Mouse (Mus musculus): Measurements from ENCODE around the gene Osbpl10.

Gene Osbpl10

GRCm38 (mm10) chr9:115088295-115088993 lies 110.1 kb downstream of the Osbpl10 start:
- DNase-seq (ENCODE audit: low spot score) = peak; percentile 72

GRCm38 (mm10) chr9:115089644-115090043 lies 111.3 kb downstream of the Osbpl10 start:
- DNase-seq (ENCODE audit: low spot score) = no peak

GRCm38 (mm10) chr9:115096481-115096880 lies 118.1 kb downstream of the Osbpl10 start:
- DNase-seq (ENCODE audit: low spot score) = no peak

- DNase-seq (ENCODE audit: low spot score) = no peak
Measured at GRCm38 (mm10) chr9:115097340-115097739, 119.0 kb downstream of the Osbpl10 start.

GRCm38 (mm10) chr9:115100181-115100915 lies 122.0 kb downstream of the Osbpl10 start:
- DNase-seq (ENCODE audit: low spot score) = no peak

GRCm38 (mm10) chr9:115107430-115107829 lies 129.1 kb downstream of the Osbpl10 start:
- DNase-seq (ENCODE audit: low spot score) = no peak

GRCm38 (mm10) chr9:115110655-115111054 lies 132.3 kb downstream of the Osbpl10 start:
- no peak for DNase-seq (ENCODE audit: low spot score)

- DNase-seq (ENCODE audit: low spot score) = no peak
Measured at GRCm38 (mm10) chr9:115117314-115117713, 138.9 kb downstream of the Osbpl10 start.

GRCm38 (mm10) chr9:115120276-115120675 lies 141.9 kb downstream of the Osbpl10 start:
- DNase-seq (ENCODE audit: low spot score) = no peak

GRCm38 (mm10) chr9:115120678-115121224 lies 142.4 kb downstream of the Osbpl10 start:
- peak; percentile 10 for DNase-seq (ENCODE audit: low spot score)

- no peak for DNase-seq (ENCODE audit: low spot score)
Measured at GRCm38 (mm10) chr9:115127342-115127741, 149.0 kb downstream of the Osbpl10 start.

- no peak for DNase-seq (ENCODE audit: low spot score)
Measured at GRCm38 (mm10) chr9:115133926-115134325, 155.6 kb downstream of the Osbpl10 start.

GRCm38 (mm10) chr9:115134736-115135135 lies 156.4 kb downstream of the Osbpl10 start:
- DNase-seq (ENCODE audit: low spot score) = no peak

- DNase-seq (ENCODE audit: low spot score) = no peak
Measured at GRCm38 (mm10) chr9:115135352-115135751, 157.0 kb downstream of the Osbpl10 start.

- DNase-seq (ENCODE audit: low spot score) = no peak
Measured at GRCm38 (mm10) chr9:115137858-115138257, 159.5 kb downstream of the Osbpl10 start.

- no peak for DNase-seq (ENCODE audit: low spot score)
Measured at GRCm38 (mm10) chr9:115139597-115140332, 161.4 kb downstream of the Osbpl10 start.

- no peak for DNase-seq (ENCODE audit: low spot score)
Measured at GRCm38 (mm10) chr9:115147141-115147540, 168.8 kb downstream of the Osbpl10 start.

GRCm38 (mm10) chr9:115147586-115148355 lies 169.4 kb downstream of the Osbpl10 start:
- no peak for DNase-seq (ENCODE audit: low spot score)

- no peak for DNase-seq (ENCODE audit: low spot score)
Measured at GRCm38 (mm10) chr9:115149011-115149756, 170.8 kb downstream of the Osbpl10 start.

- DNase-seq (ENCODE audit: low spot score) = peak; percentile 12
Measured at GRCm38 (mm10) chr9:115161591-115161990, 183.2 kb downstream of the Osbpl10 start.

- peak; percentile 47 for DNase-seq (ENCODE audit: low spot score)
Measured at GRCm38 (mm10) chr9:115163031-115163430, 184.7 kb downstream of the Osbpl10 start.

Measured in layer of hippocampus, adult 11-12 months (tissue).